Mouse (Mus musculus): ENCODE measurements at regions not wholly inside any gene's neighbourhood (a gene's known extent, or its start where the extent isn't known, plus 50 kb on each side); places are given as distances from the start of the nearest gene placed in this dataset.

GRCm38 (mm10) chr1:185070062-185070852 is 70.9 kb upstream of the Mark1 start:
- H3K4me3 ChIP-seq (ENCODE audit: insufficient read depth, low read depth, low read length): no peak overlapping the region
- H3K36me3 ChIP-seq (ENCODE audit: control insufficient read depth, insufficient read depth, low read length): no peaks in the 10 kb centered on the region
- H3K27me3 ChIP-seq (replicated peaks; ENCODE audit: control insufficient read depth, insufficient read depth, low read length): no peaks in the 10 kb centered on the region; the same call in 1 of the 2 replicates
- TF ChIP-seq CTCF (conservative IDR thresholded peaks at IDR 0.05; ENCODE audit: insufficient read depth, insufficient read length, low read depth, low read length) (no peak), POLR2A (IDR thresholded peaks at IDR 0.05; ENCODE audit: low read depth, low read length) (no peak)
- no peaks in the 10 kb centered on the region for H3K4me1 ChIP-seq (ENCODE audit: control insufficient read depth, insufficient read depth, low read length)
- H3K27ac ChIP-seq (ENCODE audit: insufficient read depth, low read depth, low read length): no peak overlapping the region
- DNase-seq: peak; percentile 8
- WGBS: 45% methylated on average over 10 of the region's 10 CpGs

- no peak for DNase-seq
- WGBS: 86% methylated on average over 6 of the region's 6 CpGs
These were observed 68.8 kb upstream of the Mark1 start for GRCm38 (mm10) chr1:185068136-185068535.

GRCm38 (mm10) chr1:185067661-185068060 is 68.3 kb upstream of the Mark1 start:
- no peaks in the 10 kb centered on the region; the same call in 1 of the 2 replicates for H3K27me3 ChIP-seq (replicated peaks; ENCODE audit: control insufficient read depth, insufficient read depth, low read length)
- no peak for DNase-seq
- TF ChIP-seq CTCF (conservative IDR thresholded peaks at IDR 0.05; ENCODE audit: insufficient read depth, insufficient read length, low read depth, low read length) (no peak), POLR2A (IDR thresholded peaks at IDR 0.05; ENCODE audit: low read depth, low read length) (no peak)
- H3K4me3 ChIP-seq (ENCODE audit: insufficient read depth, low read depth, low read length): no peak overlapping the region
- no peaks in the 10 kb centered on the region for H3K4me1 ChIP-seq (ENCODE audit: control insufficient read depth, insufficient read depth, low read length)
- no peaks in the 10 kb centered on the region for H3K36me3 ChIP-seq (ENCODE audit: control insufficient read depth, insufficient read depth, low read length)
- no peak overlapping the region for H3K27ac ChIP-seq (ENCODE audit: insufficient read depth, low read depth, low read length)
- 47% methylated on average over 5 of the region's 5 CpGs for WGBS

More at GRCm38 (mm10) chr1:185068136-185068535, 68.8 kb upstream of the Mark1 start:
- Histone ChIP-seq H3K4me1 (ENCODE audit: control insufficient read depth, insufficient read depth, low read length) (no peaks in the 10 kb centered on the region), H3K4me3 (ENCODE audit: insufficient read depth, low read depth, low read length) (no peak overlapping the region), H3K27me3 (replicated peaks; ENCODE audit: control insufficient read depth, insufficient read depth, low read length) (no peaks in the 10 kb centered on the region; the same call in 1 of the 2 replicates), H3K36me3 (ENCODE audit: control insufficient read depth, insufficient read depth, low read length) (no peaks in the 10 kb centered on the region), H3K27ac (ENCODE audit: insufficient read depth, low read depth, low read length) (no peak overlapping the region)
- TF ChIP-seq POLR2A (IDR thresholded peaks at IDR 0.05; ENCODE audit: low read depth, low read length): no peak
- no peak for TF ChIP-seq CTCF (conservative IDR thresholded peaks at IDR 0.05; ENCODE audit: insufficient read depth, insufficient read length, low read depth, low read length)

GRCm38 (mm10) chr1:185065056-185065455 is 65.7 kb upstream of the Mark1 start:
- no peak for DNase-seq
- 39% methylated on average over 3 of the region's 3 CpGs for WGBS
- H3K27ac ChIP-seq (ENCODE audit: insufficient read depth, low read depth, low read length): no peak overlapping the region
- H3K27me3 ChIP-seq (replicated peaks; ENCODE audit: control insufficient read depth, insufficient read depth, low read length): no peaks in the 10 kb centered on the region
- TF ChIP-seq POLR2A (IDR thresholded peaks at IDR 0.05; ENCODE audit: low read depth, low read length) (no peak), CTCF (conservative IDR thresholded peaks at IDR 0.05; ENCODE audit: insufficient read depth, insufficient read length, low read depth, low read length) (no peak)
- H3K36me3 ChIP-seq (ENCODE audit: control insufficient read depth, insufficient read depth, low read length): no peaks in the 10 kb centered on the region
- no peaks in the 10 kb centered on the region for H3K4me1 ChIP-seq (ENCODE audit: control insufficient read depth, insufficient read depth, low read length)
- H3K4me3 ChIP-seq (ENCODE audit: insufficient read depth, low read depth, low read length): no peak overlapping the region

GRCm38 (mm10) chr1:185062103-185062502 is 62.7 kb upstream of the Mark1 start:
- Histone ChIP-seq H3K27ac (ENCODE audit: insufficient read depth, low read depth, low read length) (no peak overlapping the region), H3K4me1 (ENCODE audit: control insufficient read depth, insufficient read depth, low read length) (no peaks in the 10 kb centered on the region), H3K36me3 (ENCODE audit: control insufficient read depth, insufficient read depth, low read length) (no peaks in the 10 kb centered on the region), H3K4me3 (ENCODE audit: insufficient read depth, low read depth, low read length) (no peak overlapping the region), H3K27me3 (replicated peaks; ENCODE audit: control insufficient read depth, insufficient read depth, low read length) (no peaks in the 10 kb centered on the region)
- WGBS: 70% methylated on average over 11 of the region's 11 CpGs
- no peak for DNase-seq
- TF ChIP-seq CTCF (conservative IDR thresholded peaks at IDR 0.05; ENCODE audit: insufficient read depth, insufficient read length, low read depth, low read length): no peak
- TF ChIP-seq POLR2A (IDR thresholded peaks at IDR 0.05; ENCODE audit: low read depth, low read length): no peak

GRCm38 (mm10) chr1:185057443-185057842 is 58.1 kb upstream of the Mark1 start:
- Histone ChIP-seq H3K4me1 (ENCODE audit: control insufficient read depth, insufficient read depth, low read length) (no peaks in the 10 kb centered on the region), H3K27me3 (replicated peaks; ENCODE audit: control insufficient read depth, insufficient read depth, low read length) (no peaks in the 10 kb centered on the region), H3K4me3 (ENCODE audit: insufficient read depth, low read depth, low read length) (peak overlapping the region; percentile 29), H3K27ac (ENCODE audit: insufficient read depth, low read depth, low read length) (no peak overlapping the region), H3K36me3 (ENCODE audit: control insufficient read depth, insufficient read depth, low read length) (no peaks in the 10 kb centered on the region)
- peak; percentile 58 for DNase-seq
- 45% methylated on average over 15 of the region's 15 CpGs for WGBS
- no peak for TF ChIP-seq POLR2A (IDR thresholded peaks at IDR 0.05; ENCODE audit: low read depth, low read length)
- TF ChIP-seq CTCF (conservative IDR thresholded peaks at IDR 0.05; ENCODE audit: insufficient read depth, insufficient read length, low read depth, low read length): no peak

DNA sequence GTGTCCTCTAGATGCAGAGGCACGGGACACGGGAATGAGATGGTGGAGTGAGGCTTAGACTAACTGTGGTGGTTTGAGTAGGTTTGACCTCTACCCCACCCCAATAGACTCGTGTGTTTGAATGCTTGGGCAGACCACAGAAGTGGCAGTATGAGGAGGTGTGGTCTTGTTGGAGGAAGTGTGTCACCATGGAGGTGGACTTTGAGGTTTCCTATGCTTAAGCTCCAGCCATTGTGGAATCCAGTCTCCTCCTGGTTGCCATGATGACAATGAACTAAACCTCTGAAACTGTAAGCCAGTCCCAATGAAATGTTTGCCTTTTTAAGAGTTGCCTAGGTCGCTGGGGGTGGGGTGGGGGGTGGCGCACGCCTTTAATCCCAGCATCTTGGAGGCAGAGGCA is 53.3 kb upstream of the Mark1 start:
- no peak overlapping the region for H3K27ac ChIP-seq (ENCODE audit: insufficient read depth, low read depth, low read length)
- H3K27me3 ChIP-seq (replicated peaks; ENCODE audit: control insufficient read depth, insufficient read depth, low read length): no peaks in the 10 kb centered on the region
- H3K4me1 ChIP-seq (ENCODE audit: control insufficient read depth, insufficient read depth, low read length): no peaks in the 10 kb centered on the region
- no peak for DNase-seq
- TF ChIP-seq POLR2A (IDR thresholded peaks at IDR 0.05; ENCODE audit: low read depth, low read length): no peak
- TF ChIP-seq CTCF (conservative IDR thresholded peaks at IDR 0.05; ENCODE audit: insufficient read depth, insufficient read length, low read depth, low read length): no peak
- H3K36me3 ChIP-seq (ENCODE audit: control insufficient read depth, insufficient read depth, low read length): no peaks in the 10 kb centered on the region
- no peak overlapping the region for H3K4me3 ChIP-seq (ENCODE audit: insufficient read depth, low read depth, low read length)
- 78% methylated on average over 6 of the region's 6 CpGs for WGBS

Measured in kidney, adult 2 months (tissue).